In the genomic region with DNA sequence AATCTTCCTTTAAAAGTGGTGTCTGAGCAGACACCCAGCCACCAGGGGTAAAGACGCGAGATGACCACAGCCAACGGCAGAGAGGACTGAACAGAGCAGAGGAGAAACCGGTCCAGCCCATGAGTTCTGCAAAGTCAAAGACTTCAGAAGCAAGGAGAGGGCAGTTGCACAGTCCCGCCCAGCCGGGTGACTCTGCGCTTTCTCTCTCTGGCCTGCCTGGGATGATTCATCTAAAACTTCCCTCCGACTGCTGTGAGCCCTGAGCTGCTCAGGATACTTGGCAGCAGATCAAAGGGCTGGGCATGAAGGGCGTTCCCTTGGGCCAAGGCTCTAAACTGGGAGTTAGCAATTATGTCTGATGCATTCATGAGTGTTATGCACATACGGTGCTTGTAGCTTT, we compare ENCODE assay signal across 8 mouse cellular contexts. TPM values are rescaled to one million over a fixed set of nuclear protein-coding genes. Genes with fewer than 3 reads are reported as not detected.
DNase-seq lines count a peak whose midpoint lies in the region; ATAC-seq lines count a peak whose summit lies in the region.

No protein-coding gene starts in this region.

- no peak overlapping the region for H3K4me3 ChIP-seq in embryonic facial prominence, embryonic 14.5 days (ENCODE audit: low read depth, low read length)
- no peak overlapping the region for H3K4me3 ChIP-seq in heart, embryonic 15.5 days
- H3K4me3 ChIP-seq in megakaryocyte, embryonic 14.5 days (replicated peaks), result peak overlapping the region; percentile 84
- no peak overlapping the region for H3K4me3 ChIP-seq in stomach, embryonic 14.5 days (ENCODE audit: low read depth, low read length)

- no peak overlapping the region; the same call in 1 of the 2 replicates for H3K4me2 ChIP-seq in embryonic facial prominence, embryonic 14.5 days (ENCODE audit: low read depth, low read length)
- peak overlapping the region; percentile 42 for H3K4me2 ChIP-seq in heart, embryonic 15.5 days
- 0 out of 2 replicates have a peak overlapping the region, but pooled peaks have one; percentile 12 for H3K4me2 ChIP-seq in stomach, embryonic 14.5 days (replicated peaks; ENCODE audit: low read depth, low read length)

- H3K9me3 ChIP-seq in embryonic facial prominence, embryonic 14.5 days (ENCODE audit: control insufficient read depth, low read length), result no peaks in the 10 kb centered on the region
- no peaks in the 10 kb centered on the region for H3K9me3 ChIP-seq in heart, embryonic 15.5 days (replicated peaks)
- no peaks in the 10 kb centered on the region for H3K9me3 ChIP-seq in megakaryocyte, embryonic 14.5 days
- no peaks in the 10 kb centered on the region for H3K9me3 ChIP-seq in stomach, embryonic 14.5 days (ENCODE audit: control insufficient read depth, low read depth, low read length)

- peak; percentile 56 to 57 for DNase-seq in cerebellum, postnatal 10 days
- DNase-seq in embryonic facial prominence, embryonic 14.5 days (ENCODE audit: low spot score), result peak; percentile 94
- peak; percentile 92 to 95 for DNase-seq in kidney, postnatal 25 days
- DNase-seq in frontal cortex, postnatal 36 days (ENCODE audit: low spot score in 2 of 2), result no peak

- no peaks in the 10 kb centered on the region for H3K36me3 ChIP-seq in embryonic facial prominence, embryonic 14.5 days (ENCODE audit: control insufficient read depth, insufficient read depth, low read length)
- no peaks in the 10 kb centered on the region for H3K36me3 ChIP-seq in heart, embryonic 15.5 days
- no peaks in the 10 kb centered on the region for H3K36me3 ChIP-seq in megakaryocyte, embryonic 14.5 days (replicated peaks; ENCODE audit: low read length)
- H3K36me3 ChIP-seq in stomach, embryonic 14.5 days (ENCODE audit: control insufficient read depth, insufficient read depth, low read length), result no peaks in the 10 kb centered on the region

- no peak for ATAC-seq in cerebellum, adult (ENCODE audit: insufficient number of reproducible peaks, low FRiP score, low TSS enrichment)
- peak; percentile 80 for ATAC-seq in embryonic facial prominence, embryonic 14.5 days (ENCODE audit: low read depth)
- ATAC-seq in heart, embryonic 15.5 days (replicated peaks; ENCODE audit: insufficient number of reproducible peaks, insufficient read depth, low FRiP score, low read depth), result peak; percentile 90
- ATAC-seq in stomach, embryonic 14.5 days (ENCODE audit: insufficient number of reproducible peaks, insufficient read depth, low FRiP score, low read depth), result peak; percentile 89

- H3K9ac ChIP-seq in embryonic facial prominence, embryonic 14.5 days (ENCODE audit: low read depth, low read length), result no peak overlapping the region
- H3K9ac ChIP-seq in heart, embryonic 15.5 days, result 0 out of 2 replicates have a peak overlapping the region, but pooled peaks have one; percentile 25
- H3K9ac ChIP-seq in stomach, embryonic 14.5 days (replicated peaks; ENCODE audit: low read depth, low read length), result no peak overlapping the region

- 28% methylated on average over 10 of the region's 10 CpGs for WGBS in embryonic facial prominence, embryonic 14.5 days
- WGBS in heart, embryonic 15.5 days, result 6% methylated on average over 10 of the region's 10 CpGs
- WGBS in stomach, embryonic 14.5 days, result 22% methylated on average over 10 of the region's 10 CpGs

- H3K4me1 ChIP-seq in embryonic facial prominence, embryonic 14.5 days (ENCODE audit: control insufficient read depth, insufficient read depth, low read length), result peaks cover 12% of the 10 kb centered on the region; the same call in 1 of the 2 replicates
- peaks cover 25% of the 10 kb centered on the region for H3K4me1 ChIP-seq in heart, embryonic 15.5 days (replicated peaks)
- peaks cover 91% of the 10 kb centered on the region for H3K4me1 ChIP-seq in megakaryocyte, embryonic 14.5 days
- H3K4me1 ChIP-seq in stomach, embryonic 14.5 days (ENCODE audit: control insufficient read depth, insufficient read depth, low read length), result peaks cover 11% of the 10 kb centered on the region; the same call in 1 of the 2 replicates

- H3K27ac ChIP-seq in embryonic facial prominence, embryonic 14.5 days (replicated peaks; ENCODE audit: low read depth, low read length), result no peak overlapping the region
- H3K27ac ChIP-seq in heart, embryonic 15.5 days, result peak overlapping the region; percentile 70
- no peak overlapping the region for H3K27ac ChIP-seq in stomach, embryonic 14.5 days (ENCODE audit: low read length)

- H3K27me3 ChIP-seq in embryonic facial prominence, embryonic 14.5 days (replicated peaks; ENCODE audit: control insufficient read depth, insufficient read depth, low read length), result no peaks in the 10 kb centered on the region
- no peaks in the 10 kb centered on the region for H3K27me3 ChIP-seq in heart, embryonic 15.5 days
- peaks cover 2% of the 10 kb centered on the region for H3K27me3 ChIP-seq in megakaryocyte, embryonic 14.5 days (replicated peaks)
- H3K27me3 ChIP-seq in stomach, embryonic 14.5 days (ENCODE audit: control insufficient read depth, insufficient read depth, low read length), result no peaks in the 10 kb centered on the region

RNA-seq across cellular contexts. Expression of a gene that starts 51.2 kb away (rescaled TPM):
- 2.3 and 4.6 TPM in 2 replicates for polyA plus RNA-seq in embryonic facial prominence, embryonic 14.5 days (2014; fragmentation: Nextera tagmentation; extraction: Ambion mirVana)
- polyA plus RNA-seq in heart, embryonic 15.5 days (2015; fragmentation: Nextera tagmentation; extraction: Ambion mirVana), result 4.6 and 5.0 TPM in 2 replicates
- polyA plus RNA-seq in megakaryocyte, embryonic 14.5 days (2012; ENCODE audit: insufficient read depth, low replicate concordance), result 2.4 TPM in 1 of 2 replicates, not detected in the other
- 43.8 and 51.8 TPM in 2 replicates for polyA plus RNA-seq in stomach, embryonic 14.5 days (2014; fragmentation: Nextera tagmentation; extraction: Ambion mirVana)

Comparison
In these comparisons a context has a peak if more than half of its experiments do, and no peak if none do; other contexts are left out.
1. DNase-seq: peak in cerebellum, postnatal 10 days (2 of 2), embryonic facial prominence, embryonic 14.5 days (single experiment) and kidney, postnatal 25 days (2 of 2); none in frontal cortex, postnatal 36 days (0 of 2).